Mouse (Mus musculus) layer of hippocampus, adult 9-11 months (tissue): ENCODE measurements around the gene Card9.

Experiments
- DNase-seq: peaks from one replicate; pipeline ENCODE4 v3.0.0; 2022

Gene Card9

GRCm38 (mm10) chr2:26324917-26325316, 35.8 kb downstream of the Card9 start:
- DNase-seq = peak; percentile 77

GRCm38 (mm10) chr2:26323589-26324325, 37.0 kb downstream of the Card9 start:
- no peak for DNase-seq

- no peak for DNase-seq
Observed at GRCm38 (mm10) chr2:26320245-26321185, 40.2 kb downstream of the Card9 start.

- DNase-seq = no peak
Observed at GRCm38 (mm10) chr2:26319519-26320244, 41.0 kb downstream of the Card9 start.

- DNase-seq = no peak
Observed at GRCm38 (mm10) chr2:26319109-26319508, 41.6 kb downstream of the Card9 start.

- DNase-seq = no peak
Observed at GRCm38 (mm10) chr2:26317991-26318672, 42.6 kb downstream of the Card9 start.

- no peak for DNase-seq
Observed at GRCm38 (mm10) chr2:26317371-26317770, 43.3 kb downstream of the Card9 start.

- DNase-seq = no peak
Observed at GRCm38 (mm10) chr2:26316576-26317246, 44.0 kb downstream of the Card9 start.

- peak; percentile 61 for DNase-seq
Observed at GRCm38 (mm10) chr2:26315925-26316311, 44.8 kb downstream of the Card9 start.

GRCm38 (mm10) chr2:26315072-26315924, 45.4 kb downstream of the Card9 start, which contains the start of gene Gpsm1:
Gene Gpsm1, plus strand, starts transcription at chr2:26315515.
- peak; percentile 82 for DNase-seq

- DNase-seq = no peak
Observed at GRCm38 (mm10) chr2:26314281-26315071, 46.2 kb downstream of the Card9 start.

GRCm38 (mm10) chr2:26313394-26313793, 47.3 kb downstream of the Card9 start:
- no peak for DNase-seq

- no peak for DNase-seq
Observed at GRCm38 (mm10) chr2:26312812-26313211, 47.9 kb downstream of the Card9 start.

GRCm38 (mm10) chr2:26311936-26312335, 48.8 kb downstream of the Card9 start:
- DNase-seq = no peak

GRCm38 (mm10) chr2:26309739-26310138, 51.0 kb downstream of the Card9 start:
- DNase-seq = no peak

GRCm38 (mm10) chr2:26306702-26307101, 54.0 kb downstream of the Card9 start:
- no peak for DNase-seq

GRCm38 (mm10) chr2:26305555-26305954, 55.2 kb downstream of the Card9 start:
- DNase-seq = no peak

- DNase-seq = no peak
Observed at GRCm38 (mm10) chr2:26304711-26305110, 56.0 kb downstream of the Card9 start.
